ENCODE assay signal across 8 mouse cellular contexts in genomic region chr17:70852011-70852685, GRCm38 (mm10). TPM values are rescaled to one million over a fixed set of nuclear protein-coding genes. Genes with fewer than 3 reads are reported as not detected.
DNase-seq lines count a peak whose midpoint lies in the region; ATAC-seq and TF ChIP-seq lines count a peak whose summit lies in the region.

No protein-coding gene starts in this region.

- H3K9ac ChIP-seq in embryonic facial prominence, embryonic 11.5 days (replicated peaks; ENCODE audit: low read length), result peak overlapping the region; percentile 91
- peak overlapping the region; percentile 78; the same call in 1 of the 2 replicates for H3K9ac ChIP-seq in stomach, embryonic 15.5 days

- H3K4me1 ChIP-seq in G1E (ENCODE audit: insufficient read depth, low read depth, low read length), result peaks cover 3% of the 10 kb centered on the region; the same call in 1 of the 2 replicates
- no peaks in the 10 kb centered on the region; the same call in 1 of the 2 replicates for H3K4me1 ChIP-seq in embryonic facial prominence, embryonic 11.5 days (ENCODE audit: control insufficient read depth, insufficient read depth, low read length)
- H3K4me1 ChIP-seq in midbrain, embryonic 10.5 days, result peaks cover 58% of the 10 kb centered on the region
- H3K4me1 ChIP-seq in stomach, embryonic 15.5 days, result peaks cover 10% of the 10 kb centered on the region

- H3K9me3 ChIP-seq in G1E (replicated peaks), result peaks cover 24% of the 10 kb centered on the region
- no peaks in the 10 kb centered on the region for H3K9me3 ChIP-seq in embryonic facial prominence, embryonic 11.5 days (replicated peaks; ENCODE audit: control insufficient read depth, low read length)
- H3K9me3 ChIP-seq in midbrain, embryonic 10.5 days (replicated peaks), result no peaks in the 10 kb centered on the region
- H3K9me3 ChIP-seq in stomach, embryonic 15.5 days, result no peaks in the 10 kb centered on the region

- H3K4me2 ChIP-seq in embryonic facial prominence, embryonic 11.5 days (ENCODE audit: low read depth, low read length), result peak overlapping the region; percentile 91
- peak overlapping the region; percentile 92 for H3K4me2 ChIP-seq in stomach, embryonic 15.5 days

- intact Hi-C loops in heart, postnatal 14 days (cut with DNase I), result loop anchor here (2.0 to 5.0 kb wide), 2 partner anchors 97 to 115 kb away; no protein-coding TSS in a partner anchor

- peak overlapping the region; percentile 95 for H3K27ac ChIP-seq in embryonic facial prominence, embryonic 11.5 days (replicated peaks; ENCODE audit: low read depth, low read length)
- peak overlapping the region; percentile 97 for H3K27ac ChIP-seq in midbrain, embryonic 10.5 days (replicated peaks)
- H3K27ac ChIP-seq in stomach, embryonic 15.5 days, result peak overlapping the region; percentile 98

- ATAC-seq in G1E (ENCODE audit: extremely low read depth, insufficient number of reproducible peaks, low FRiP score, poor library complexity, severe bottlenecking), result peak; percentile 6; the same call in 1 of the 2 replicates
- ATAC-seq in embryonic facial prominence, embryonic 11.5 days (replicated peaks; ENCODE audit: insufficient number of reproducible peaks, low FRiP score, low TSS enrichment, low read depth), result no peak
- no peak for ATAC-seq in stomach, embryonic 15.5 days (ENCODE audit: insufficient read depth, low FRiP score, low read depth)

- H3K27me3 ChIP-seq in G1E (ENCODE audit: insufficient read depth, low read length), result no peaks in the 10 kb centered on the region
- H3K27me3 ChIP-seq in embryonic facial prominence, embryonic 11.5 days (ENCODE audit: control insufficient read depth, insufficient read depth, low read length), result no peaks in the 10 kb centered on the region
- no peaks in the 10 kb centered on the region for H3K27me3 ChIP-seq in midbrain, embryonic 10.5 days (ENCODE audit: low read depth, poor library complexity, severe bottlenecking)
- H3K27me3 ChIP-seq in stomach, embryonic 15.5 days (replicated peaks), result no peaks in the 10 kb centered on the region

- peak overlapping the region; percentile 75 for H3K4me3 ChIP-seq in G1E (ENCODE audit: low read depth, low read length)
- H3K4me3 ChIP-seq in embryonic facial prominence, embryonic 11.5 days (ENCODE audit: low read depth, low read length), result peak overlapping the region; percentile 65
- peak overlapping the region; percentile 84 for H3K4me3 ChIP-seq in midbrain, embryonic 10.5 days
- peak overlapping the region; percentile 78 for H3K4me3 ChIP-seq in stomach, embryonic 15.5 days (replicated peaks)

- H3K36me3 ChIP-seq in G1E (replicated peaks), result no peaks in the 10 kb centered on the region
- H3K36me3 ChIP-seq in embryonic facial prominence, embryonic 11.5 days (replicated peaks; ENCODE audit: control insufficient read depth, insufficient read depth, low read depth, low read length), result no peaks in the 10 kb centered on the region
- no peaks in the 10 kb centered on the region for H3K36me3 ChIP-seq in midbrain, embryonic 10.5 days
- H3K36me3 ChIP-seq in stomach, embryonic 15.5 days, result no peaks in the 10 kb centered on the region

- TF ChIP-seq CTCF in G1E (IDR thresholded peaks at IDR 0.05; ENCODE audit: low read depth, low read length), result no peak

- under 1% methylated on average over 29 of the region's 29 CpGs for WGBS in embryonic facial prominence, embryonic 11.5 days
- WGBS in midbrain, embryonic 10.5 days, result under 1% methylated on average over 29 of the region's 29 CpGs
- WGBS in stomach, embryonic 15.5 days, result under 1% methylated on average over 29 of the region's 29 CpGs

- peak; percentile 88 to 92 for DNase-seq in B cell, adult 2 months
- no peak for DNase-seq in G1E (ENCODE audit: low spot score)
- peak; percentile 86 for DNase-seq in embryonic facial prominence, embryonic 11.5 days (ENCODE audit: low spot score)
- DNase-seq in heart, postnatal 14 days, result peak; percentile 35 to 44
- peak; percentile 53 to 70 for DNase-seq in kidney, postnatal 4 days
- DNase-seq in midbrain, embryonic 10.5 days (ENCODE audit: low spot score), result peak; percentile 57
- DNase-seq in layer of hippocampus, postnatal 14 days (ENCODE audit: low spot score in 2 of 2), result no peak

RNA-seq across cellular contexts. Expression of gene Tgif1, which starts 1.2 kb away (rescaled TPM):
- total RNA-seq in G1E (2014; fragmentation: Nextera tagmentation) (31.4 and 47.6 TPM in 2 replicates), G1E (2017) (7.4 and 11.0 TPM in 2 replicates)
- 5.1 and 5.4 TPM in 2 replicates for polyA plus RNA-seq in G1E (2012)
- polyA plus RNA-seq in embryonic facial prominence, embryonic 11.5 days (2014; fragmentation: Nextera tagmentation; extraction: Ambion mirVana), result 92.4 and 96.5 TPM in 2 replicates
- 10 to 100 TPM in 1 of 2 experiments, 1 to 10 TPM in 1; 8.5 to 10.1 TPM for total RNA-seq in heart, postnatal 14 days (2021)
- 72.9 and 73.6 TPM in 2 replicates for polyA plus RNA-seq in midbrain, embryonic 10.5 days (2016; fragmentation: Nextera tagmentation; extraction: Ambion mirVana)
- 60.7 and 66.8 TPM in 2 replicates for polyA plus RNA-seq in stomach, embryonic 15.5 days (2015; fragmentation: Nextera tagmentation; extraction: Ambion mirVana)
- total RNA-seq in layer of hippocampus, postnatal 14 days (2021), result 1 to 10 TPM; 2.3 to 3.1 TPM

Comparison
In these comparisons a context has a peak if more than half of its experiments do, and no peak if none do; other contexts are left out.
1. DNase-seq: peak in B cell, adult 2 months (2 of 2), embryonic facial prominence, embryonic 11.5 days (single experiment), heart, postnatal 14 days (2 of 2), kidney, postnatal 4 days (2 of 2) and midbrain, embryonic 10.5 days (single experiment); none in G1E (single experiment) and layer of hippocampus, postnatal 14 days (0 of 2).
2. Peak in every context shown above with its lines, with median percentiles within 50 percentile points of each other: H3K4me3 ChIP-seq and H3K27ac ChIP-seq.